Mouse (Mus musculus): Measurements from ENCODE around the gene Mib2. TPM values are rescaled to one million over a fixed set of nuclear protein-coding genes. Genes with fewer than 3 reads are reported as not detected.
"Not testable (repeated sequence)": the region's sequence is repeated elsewhere in the genome, so short reads cannot be mapped to it uniquely, and the experiment has no call there.

Gene Mib2
- 10 to 100 TPM; 14.4 to 14.5 TPM for total RNA-seq (2021)
- long read RNA-seq, experiment 1, partial matches to known transcripts = 6 of 13 reads
- long read RNA-seq, experiment 1, other reads (novel, unspliced or antisense) = 4 of 13 reads
- long read RNA-seq, experiment 2, partial matches to known transcripts = 3 of 14 reads
- long read RNA-seq, experiment 2, other reads (novel, unspliced or antisense) = 9 of 14 reads

DNA sequence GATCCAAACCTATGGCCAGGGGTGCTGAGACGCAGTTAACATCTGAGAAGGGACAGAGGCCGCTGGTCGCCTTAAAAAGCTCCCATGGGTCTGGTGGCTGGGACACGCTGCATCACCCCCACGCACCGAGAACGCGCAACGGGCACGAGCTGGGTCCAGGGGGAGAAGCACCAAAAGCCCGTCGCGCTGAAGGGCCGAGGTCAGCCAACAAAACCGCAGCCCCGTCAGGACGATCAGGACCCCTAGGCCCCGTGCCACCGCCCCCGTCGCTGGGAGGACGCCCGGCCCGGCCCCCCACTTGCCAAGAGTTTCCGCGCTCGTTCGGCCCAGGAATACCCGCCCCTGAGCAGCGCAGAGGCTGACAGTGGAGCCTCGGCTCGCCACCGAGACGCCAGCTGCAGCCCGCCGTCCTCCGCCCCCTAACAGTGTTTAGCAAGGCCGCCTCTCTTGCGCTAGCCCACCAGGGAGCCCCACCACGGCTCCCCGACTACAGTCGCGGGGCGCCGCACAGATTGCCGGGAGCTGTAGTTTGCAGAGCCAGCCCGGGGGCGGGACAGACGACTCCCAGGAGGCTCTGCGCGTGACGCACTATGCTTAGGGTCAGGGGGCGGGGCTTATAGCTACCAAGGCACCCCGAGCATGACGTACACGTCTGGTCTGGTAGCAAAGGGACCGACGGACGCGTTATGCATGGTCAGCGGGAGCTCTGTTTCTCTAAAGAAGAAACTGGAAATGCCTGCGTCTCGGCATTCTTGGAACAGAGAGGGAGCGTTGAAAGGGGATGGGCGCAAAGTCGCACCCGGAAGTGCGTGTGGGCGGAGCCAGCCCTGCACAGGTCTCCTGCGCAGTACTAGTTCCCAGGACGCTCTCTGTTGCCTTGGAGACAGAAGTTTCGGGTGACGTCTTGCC, at the start of gene Mib2:
Gene Mib2, minus strand, starts transcription at position 510 of the 909 bp plus-strand sequence.
- DNase-seq = peak; percentile 95

DNA sequence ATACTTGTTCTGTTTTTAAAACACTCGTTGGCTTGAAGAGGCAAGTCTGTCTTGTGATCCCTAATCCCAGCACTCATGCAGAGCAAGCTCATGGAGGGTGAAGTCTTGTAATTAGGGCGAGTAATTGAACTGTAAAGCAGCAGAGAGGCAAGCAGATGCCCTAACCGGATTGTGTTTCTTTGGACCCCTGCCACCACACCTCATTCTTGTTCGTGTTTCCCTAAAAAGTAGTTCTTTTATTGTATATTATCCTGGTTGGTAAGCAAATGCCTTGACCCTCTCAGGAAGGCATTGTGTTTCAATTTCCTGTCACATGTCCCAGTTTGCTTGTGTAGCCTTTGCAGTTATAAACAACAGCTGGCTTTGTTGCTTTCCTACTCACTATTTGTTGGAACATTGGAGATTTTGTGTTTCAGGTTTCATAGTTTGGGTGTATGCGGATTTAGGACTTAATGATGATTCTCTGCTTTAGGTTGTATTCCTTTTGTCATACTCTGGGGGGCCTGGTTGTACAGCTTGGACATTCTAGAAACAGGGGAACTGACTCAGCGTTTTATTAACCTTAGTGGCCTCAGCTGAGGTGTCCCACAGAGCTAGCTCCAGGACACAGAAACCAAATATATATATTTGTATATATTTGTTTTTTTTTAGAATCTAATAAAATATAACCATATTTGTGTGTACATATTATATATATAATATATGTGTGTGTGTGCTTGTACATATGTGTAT, 41.7 kb upstream of the Mib2 start:
- no peak for DNase-seq

GRCm38 (mm10) chr4:155708988-155709387, 40.0 kb upstream of the Mib2 start:
- DNase-seq = no peak

DNA sequence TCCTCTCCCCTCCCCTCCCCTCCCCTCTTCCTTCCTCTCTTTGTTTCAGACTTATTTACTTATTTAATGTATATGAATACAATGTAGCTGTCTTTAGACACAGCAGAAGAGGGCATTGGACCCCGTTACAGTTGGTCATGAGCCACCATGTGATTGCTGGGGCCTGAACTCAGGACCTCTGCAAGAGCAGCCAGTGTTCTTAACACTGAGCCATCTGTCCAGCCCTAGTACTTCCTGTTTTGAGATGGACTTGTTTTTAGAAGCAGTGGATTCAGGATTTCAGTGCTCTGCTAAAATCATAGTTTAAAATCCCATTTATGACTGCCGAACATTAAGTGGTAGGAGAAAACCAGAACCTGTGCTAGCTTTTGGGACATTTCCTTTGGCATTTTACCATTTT, 39.6 kb upstream of the Mib2 start:
- DNase-seq = no peak

DNA sequence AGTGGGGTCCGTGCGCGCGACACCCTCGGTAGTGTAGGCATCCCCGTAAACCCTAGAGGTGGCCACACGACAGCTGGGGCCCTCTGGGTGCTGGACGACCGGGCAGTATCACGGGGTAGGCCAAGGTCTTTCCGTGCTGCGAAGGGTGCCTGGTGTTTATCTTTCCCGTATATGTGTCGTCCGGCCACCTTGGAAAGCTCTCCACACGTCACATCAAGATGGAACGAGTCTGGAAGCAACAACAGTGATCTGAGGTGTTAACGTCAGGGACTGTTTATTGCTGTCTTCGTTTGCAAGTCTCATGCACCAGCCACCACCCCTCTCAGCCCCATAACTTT, 36.6 kb upstream of the Mib2 start:
- DNase-seq = peak; percentile 18

GRCm38 (mm10) chr4:155704721-155705591, 36.0 kb upstream of the Mib2 start, which contains the start of gene Ssu72:
TSS of gene Ssu72 (plus strand) at chr4:155704800.
- peak; percentile 90 for DNase-seq

DNA sequence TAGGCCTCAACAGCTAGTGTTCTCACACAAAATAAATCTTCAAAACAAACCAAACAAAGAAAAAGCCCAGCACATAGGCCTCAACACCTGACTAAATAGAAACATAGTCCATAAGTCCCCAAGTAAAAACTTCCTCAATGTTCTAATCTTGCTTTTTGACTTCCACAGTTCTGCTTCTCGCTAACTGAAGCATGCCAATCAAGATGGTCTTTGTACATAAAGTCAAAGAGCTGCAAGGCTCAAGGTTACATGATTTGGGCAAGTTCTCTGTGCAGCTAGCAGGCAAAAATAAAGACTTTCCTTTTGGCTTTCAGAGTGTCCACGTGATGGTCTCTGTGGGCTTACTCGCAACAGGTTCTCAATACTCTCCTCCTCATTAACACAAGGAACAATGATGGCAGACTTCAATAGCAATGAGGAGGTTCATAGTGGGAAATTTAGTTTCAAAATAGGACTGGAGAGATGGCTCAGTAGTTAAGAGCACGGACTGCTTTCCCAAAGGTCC, 34.5 kb upstream of the Mib2 start:
- DNase-seq = no peak

DNA sequence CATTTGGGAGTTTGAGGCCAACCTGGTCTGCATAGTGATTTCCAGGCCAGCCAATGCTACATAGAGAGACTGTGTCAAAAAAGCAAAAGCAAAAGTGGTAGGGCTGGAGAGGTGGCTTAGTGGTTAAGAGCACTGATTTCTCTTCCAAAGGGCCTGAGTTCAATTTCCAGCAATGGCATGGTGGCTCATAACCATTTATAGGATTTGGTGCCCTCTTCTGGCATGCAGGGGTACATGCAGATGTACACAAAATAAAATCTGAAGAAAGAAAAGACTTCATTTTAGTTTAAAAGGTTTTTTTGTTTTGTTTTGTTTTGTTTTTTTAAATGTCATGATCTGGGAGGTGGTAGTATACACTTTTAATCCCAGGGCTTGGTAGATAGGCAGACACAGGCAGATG, 31.4 kb upstream of the Mib2 start:
- no peak for DNase-seq

DNA sequence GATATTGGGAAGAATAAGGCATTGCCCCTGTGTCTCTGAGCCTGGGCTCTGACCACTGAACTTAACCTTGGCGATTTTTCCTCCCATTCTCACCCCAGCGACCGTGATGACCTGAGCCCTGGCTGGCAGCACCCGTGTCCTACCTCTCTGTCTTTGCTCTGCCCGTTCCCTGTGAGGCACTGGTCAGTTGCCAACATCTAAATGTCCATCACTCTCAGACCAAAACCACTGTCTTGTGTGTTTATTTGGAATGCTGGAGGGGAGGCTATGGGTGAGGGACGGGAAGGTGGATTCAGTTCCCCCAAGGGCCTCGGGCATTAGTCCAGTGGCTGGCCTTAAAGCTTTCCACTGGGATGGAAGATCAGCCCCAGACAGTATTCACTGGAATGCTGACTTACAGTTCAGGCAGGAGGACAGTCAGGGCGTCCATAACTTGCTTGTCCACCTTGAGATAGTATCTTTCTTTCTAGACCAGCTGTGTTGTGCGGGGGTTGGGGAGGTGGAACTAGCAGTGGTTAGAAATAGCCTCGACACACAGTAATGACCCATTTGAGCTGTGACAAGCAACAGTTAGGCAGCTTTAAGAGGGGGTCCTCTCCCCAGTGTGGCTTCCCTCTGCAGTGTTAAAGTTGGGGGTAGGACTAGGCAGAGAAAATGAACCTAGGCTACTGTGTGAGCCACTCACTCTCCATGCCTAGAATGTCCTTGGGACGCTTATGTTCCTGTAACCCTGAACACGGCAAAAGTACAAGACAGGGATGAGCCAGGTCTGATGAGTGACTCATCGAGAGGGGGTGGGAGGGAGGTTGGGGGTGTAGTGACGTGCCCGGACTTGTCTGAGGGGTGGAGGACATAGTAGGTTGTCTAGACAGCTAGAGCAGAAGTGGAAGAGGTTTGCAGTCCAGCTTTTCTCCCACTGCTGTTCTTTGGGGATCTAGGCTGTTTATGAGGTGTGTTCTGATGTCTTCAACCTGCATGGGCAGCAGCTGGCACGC, 27.6 kb upstream of the Mib2 start:
- no peak for DNase-seq

- DNase-seq = no peak
Observed at GRCm38 (mm10) chr4:155695531-155696062, 26.6 kb upstream of the Mib2 start.

- peak; percentile 57 for DNase-seq
Observed at GRCm38 (mm10) chr4:155694482-155695401, 25.7 kb upstream of the Mib2 start.

- DNase-seq = peak; percentile 58
Observed at GRCm38 (mm10) chr4:155694111-155694481, 25.1 kb upstream of the Mib2 start, which contains the start of gene Fndc10. TSS of gene Fndc10 (plus strand) at chr4:155694342.

DNA sequence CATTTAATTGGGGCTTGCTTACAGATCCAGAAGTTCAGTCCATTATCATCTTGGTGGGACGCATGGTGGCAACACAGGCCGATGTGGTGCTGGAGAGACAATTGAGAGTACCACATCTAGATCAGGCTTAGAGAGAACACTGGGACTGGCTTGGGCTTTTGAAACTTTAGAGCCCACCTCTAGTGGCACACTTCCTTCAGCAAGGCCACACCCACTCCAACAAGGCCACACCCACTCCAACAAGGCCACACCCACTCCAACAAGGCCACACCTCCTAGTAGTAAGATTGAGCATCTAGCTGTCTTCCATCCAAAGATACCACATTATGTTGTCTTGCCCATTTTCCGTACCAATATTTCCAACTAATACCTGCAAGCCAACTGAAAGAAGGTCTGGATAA, 23.4 kb upstream of the Mib2 start:
- DNase-seq = no peak

DNA sequence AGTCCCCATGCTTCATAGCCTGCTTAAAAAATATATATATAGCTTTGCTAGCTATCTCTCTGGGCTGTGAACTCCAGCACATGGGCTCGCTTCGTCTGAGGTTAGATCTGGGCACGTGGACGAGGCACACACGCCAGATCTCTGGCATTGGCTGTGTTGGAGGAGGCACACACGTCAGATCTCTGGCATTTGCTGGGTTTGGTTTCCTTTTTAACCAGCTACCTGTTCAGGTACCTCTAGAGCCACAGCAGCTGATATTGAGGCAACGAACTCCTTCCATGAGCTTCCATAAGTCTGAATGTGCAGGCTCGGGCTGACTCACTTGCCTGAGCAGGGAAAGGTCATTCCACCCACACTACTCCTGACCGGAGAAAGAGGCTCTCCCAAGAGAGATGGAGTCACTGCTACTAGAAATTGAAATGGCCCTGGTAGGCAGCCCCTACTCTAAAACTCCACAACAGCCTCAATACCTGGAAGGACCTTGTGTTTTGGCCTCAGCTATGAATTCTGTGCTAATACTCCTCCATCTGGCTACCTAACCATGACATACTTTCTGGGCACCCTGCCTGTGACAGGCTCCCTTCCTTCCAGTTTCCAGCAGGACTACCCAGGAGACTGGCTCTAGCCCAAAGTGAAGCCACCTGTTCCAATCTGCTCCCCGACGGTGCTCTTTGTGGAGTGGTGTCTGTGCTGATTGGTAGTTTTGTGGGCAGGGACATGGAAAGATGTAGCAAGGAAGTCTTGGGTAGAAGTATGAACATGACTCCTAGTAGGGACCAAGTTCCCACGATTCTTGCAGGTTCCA, 21.8 kb upstream of the Mib2 start:
- no peak for DNase-seq

DNA sequence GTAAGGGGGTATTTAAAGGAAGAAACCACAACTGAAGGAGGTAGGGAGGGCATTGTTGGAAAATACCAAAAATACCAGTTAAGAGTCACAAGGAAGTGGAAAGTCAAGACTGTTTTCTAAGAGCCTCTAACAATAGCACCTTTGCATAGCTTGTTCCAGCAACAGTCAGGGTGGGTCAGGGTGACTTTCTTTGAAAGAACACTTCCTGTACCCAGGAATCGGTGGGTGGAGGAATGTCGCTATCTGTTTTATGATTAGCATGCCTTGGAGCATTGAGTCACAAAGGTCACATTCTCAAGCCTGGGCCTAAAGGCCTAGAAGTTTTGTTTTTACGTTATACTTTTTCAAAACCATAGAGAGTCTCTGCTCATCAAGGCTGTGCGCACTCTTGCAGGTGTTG, 18.8 kb upstream of the Mib2 start:
- not testable (repeated sequence) for DNase-seq

DNA sequence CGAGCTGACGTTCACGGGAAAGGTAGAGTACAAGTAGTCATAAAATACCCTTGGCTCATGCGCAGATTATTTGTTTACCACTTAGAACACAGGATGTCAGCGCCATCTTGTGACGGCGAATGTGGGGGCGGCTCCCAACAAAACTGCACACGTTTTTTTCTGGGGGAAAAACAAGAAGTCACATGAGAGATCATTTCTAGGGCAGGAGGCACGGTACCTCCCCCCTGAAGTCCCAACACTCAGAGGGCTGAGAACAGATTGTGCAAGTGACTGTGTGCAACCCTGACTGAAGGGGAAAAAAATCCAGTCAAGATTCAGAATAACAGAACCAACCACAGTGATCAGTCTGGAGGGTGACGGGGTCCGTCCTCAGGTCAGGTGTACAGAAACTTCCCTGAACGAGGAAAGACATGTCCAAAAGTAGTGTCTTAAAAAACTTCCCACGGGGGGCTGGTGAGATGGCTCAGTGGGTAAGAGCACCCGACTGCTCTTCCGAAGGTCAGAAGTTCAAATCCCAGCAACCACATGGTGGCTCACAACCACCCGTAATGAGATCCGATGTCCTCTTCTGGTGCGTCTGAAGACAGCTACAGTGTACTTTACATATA, 14.8 kb upstream of the Mib2 start:
- DNase-seq = not testable (repeated sequence)

DNA sequence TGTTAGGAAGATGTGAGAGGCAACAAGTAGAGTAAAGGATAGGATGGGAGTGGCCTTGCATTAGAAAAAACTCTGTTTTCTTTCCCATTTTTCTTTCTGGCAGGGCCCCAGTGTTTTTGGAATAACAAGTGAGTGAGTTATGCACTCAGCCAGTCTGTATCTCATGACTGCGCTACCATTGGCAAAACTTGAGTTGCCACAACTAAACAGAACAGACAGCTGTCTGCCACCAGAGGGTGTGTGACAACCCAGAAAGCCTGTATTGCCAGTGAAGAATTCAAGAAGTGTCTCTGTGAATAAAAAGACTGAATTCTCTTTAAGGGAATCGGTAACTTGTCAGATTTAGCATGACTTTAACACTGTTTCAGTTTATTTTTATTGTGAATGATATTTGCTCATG, 7.0 kb upstream of the Mib2 start:
- DNase-seq = no peak

GRCm38 (mm10) chr4:155672082-155672481, 3.1 kb upstream of the Mib2 start:
- no peak for DNase-seq
